Mouse (Mus musculus): ENCODE results near the gene Lhpp. TPM values are rescaled to one million over a fixed set of nuclear protein-coding genes. Genes with fewer than 3 reads are reported as not detected.

Gene Lhpp
- total and polyA plus RNA-seq, 2 experiments from 2014 or later, result 42.5 to 53.3 TPM

DNA sequence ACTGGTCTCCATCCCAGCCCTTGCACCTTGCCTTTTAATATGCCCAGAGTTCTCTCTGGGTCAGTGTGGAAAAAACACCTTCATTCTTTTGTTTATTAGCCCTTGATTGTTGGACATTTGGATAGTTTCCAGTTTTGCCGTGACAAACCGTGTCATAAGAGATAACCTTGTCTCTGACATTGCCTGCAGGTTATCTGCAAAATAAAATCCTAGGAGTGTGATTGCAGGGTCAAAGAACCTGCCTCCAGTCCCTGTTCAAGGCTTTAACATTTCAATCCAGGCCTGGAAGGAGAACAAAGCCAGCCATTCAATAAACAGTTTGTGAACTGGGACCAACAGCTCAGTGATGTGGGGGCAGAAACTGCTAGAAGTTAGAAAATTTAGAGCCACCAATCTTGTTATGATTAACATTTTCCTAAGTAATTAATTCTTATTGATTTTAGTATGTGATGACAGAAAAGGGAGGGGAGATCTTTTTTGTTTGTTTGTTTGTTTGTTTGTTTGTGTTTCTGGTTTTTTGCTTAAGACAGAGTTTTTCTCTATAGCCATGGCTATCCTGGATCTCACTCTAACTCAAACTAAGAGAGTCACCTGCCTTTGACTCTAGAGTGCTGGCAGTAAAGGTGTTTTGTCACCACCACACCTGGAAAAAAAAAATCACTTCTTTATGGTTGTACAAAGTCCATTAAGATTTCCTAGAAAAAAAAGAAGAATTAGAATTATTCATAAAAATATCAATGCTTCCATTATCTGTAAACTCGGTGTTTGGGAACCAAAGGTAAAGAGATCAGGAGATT lies 24.5 kb upstream of the Lhpp start:
- DNase-seq (ENCODE audit: low spot score), result no peak
- Histone ChIP-seq H3K4me3 (ENCODE audit: low read length) (no peak overlapping the region), H3K9ac (replicated peaks; ENCODE audit: low read length) (no peak overlapping the region), H3K4me1 (ENCODE audit: insufficient read depth, low read length) (no peaks in the 10 kb centered on the region), H3K9me3 (ENCODE audit: low read length) (no peaks in the 10 kb centered on the region), H3K4me2 (ENCODE audit: low read depth, low read length) (no peak overlapping the region), H3K36me3 (ENCODE audit: insufficient read depth, low read length) (no peaks in the 10 kb centered on the region), H3K27ac (no peak overlapping the region), H3K27me3 (ENCODE audit: insufficient read depth, low read length) (no peaks in the 10 kb centered on the region)
- no peak for ATAC-seq
- WGBS, result 70% methylated on average over 3 of the region's 3 CpGs
- TF ChIP-seq CTCF (IDR thresholded peaks at IDR 0.05; ENCODE audit: low read depth), result no peak

DNA sequence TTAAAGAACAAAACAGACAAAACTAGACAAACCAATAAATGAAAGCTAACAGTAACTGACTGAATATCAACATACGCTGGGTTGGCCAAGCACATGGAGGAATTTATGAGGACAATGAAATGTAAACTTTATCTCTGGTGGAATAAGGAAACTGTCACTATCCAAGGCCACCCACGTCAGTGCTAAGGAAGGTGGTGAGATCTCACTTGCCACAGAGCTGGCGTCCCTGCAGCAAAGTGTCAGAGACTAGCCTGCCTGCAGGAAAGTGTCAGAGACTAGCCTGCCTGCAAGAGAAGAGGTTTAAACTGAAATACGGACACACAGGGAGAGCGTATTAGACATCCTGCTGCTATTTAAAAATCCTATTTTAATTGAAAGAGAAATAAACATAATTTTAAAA lies 23.3 kb upstream of the Lhpp start:
- ATAC-seq (no peak), DNase-seq (ENCODE audit: low spot score) (no peak)
- no peak overlapping the region for H3K4me3 ChIP-seq (ENCODE audit: low read length)
- no peak overlapping the region for H3K9ac ChIP-seq (replicated peaks; ENCODE audit: low read length)
- WGBS, result 73% methylated on average over 5 of the region's 5 CpGs
- no peaks in the 10 kb centered on the region for H3K4me1 ChIP-seq (ENCODE audit: insufficient read depth, low read length)
- no peak overlapping the region for H3K4me2 ChIP-seq (ENCODE audit: low read depth, low read length)
- H3K9me3 ChIP-seq (ENCODE audit: low read length), result no peaks in the 10 kb centered on the region
- TF ChIP-seq CTCF (IDR thresholded peaks at IDR 0.05; ENCODE audit: low read depth), result no peak
- H3K36me3 ChIP-seq (ENCODE audit: insufficient read depth, low read length), result no peaks in the 10 kb centered on the region
- H3K27me3 ChIP-seq (ENCODE audit: insufficient read depth, low read length), result no peaks in the 10 kb centered on the region
- H3K27ac ChIP-seq, result no peak overlapping the region

DNA sequence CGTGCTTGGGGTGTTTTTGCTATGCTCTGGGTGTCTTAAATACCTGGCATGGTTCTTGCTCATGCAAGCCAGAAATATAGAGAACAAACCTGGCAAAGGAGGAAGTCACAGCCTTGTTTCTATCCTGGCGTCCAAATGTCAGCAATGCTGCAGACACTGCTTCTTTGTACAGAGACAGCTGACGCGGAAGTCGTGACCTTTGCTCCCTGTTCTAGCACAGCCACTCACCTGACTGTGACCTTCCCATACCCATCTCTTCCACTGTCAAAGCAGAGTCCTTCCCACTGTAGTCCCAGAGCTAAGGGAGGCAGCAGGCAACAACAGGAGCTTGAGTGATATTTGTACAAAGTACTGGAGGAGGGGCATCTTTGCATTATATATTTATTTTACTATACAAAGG lies 20.8 kb upstream of the Lhpp start:
- Histone ChIP-seq H3K36me3 (ENCODE audit: insufficient read depth, low read length) (no peaks in the 10 kb centered on the region), H3K4me3 (ENCODE audit: low read length) (no peak overlapping the region), H3K27me3 (ENCODE audit: insufficient read depth, low read length) (no peaks in the 10 kb centered on the region), H3K4me1 (ENCODE audit: insufficient read depth, low read length) (no peaks in the 10 kb centered on the region), H3K9ac (replicated peaks; ENCODE audit: low read length) (no peak overlapping the region), H3K4me2 (ENCODE audit: low read depth, low read length) (no peak overlapping the region), H3K9me3 (ENCODE audit: low read length) (no peaks in the 10 kb centered on the region), H3K27ac (no peak overlapping the region)
- ATAC-seq (no peak), DNase-seq (ENCODE audit: low spot score) (no peak)
- 58% methylated on average over 5 of the region's 5 CpGs for WGBS
- no peak for TF ChIP-seq CTCF (IDR thresholded peaks at IDR 0.05; ENCODE audit: low read depth)

DNA sequence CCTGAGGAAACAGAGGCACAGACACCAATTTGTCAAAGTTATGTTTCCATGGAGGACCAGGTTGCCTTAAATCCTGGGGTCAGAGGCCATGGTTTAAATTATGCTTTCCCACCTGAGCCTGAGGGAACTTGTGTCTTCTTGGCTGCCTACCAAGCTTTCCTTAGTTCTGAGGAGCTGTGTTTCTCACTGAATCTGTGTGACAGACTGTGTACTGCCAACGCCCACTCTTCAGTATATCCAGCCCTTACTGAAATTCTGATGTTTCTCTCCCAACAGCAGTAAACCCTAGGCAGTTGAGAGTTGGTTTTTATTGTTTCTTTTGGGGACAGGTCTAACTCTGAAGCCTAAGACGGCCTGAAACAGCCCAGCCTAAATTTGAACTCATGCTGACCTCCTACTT lies 16.7 kb upstream of the Lhpp start:
- no peak for TF ChIP-seq CTCF (IDR thresholded peaks at IDR 0.05; ENCODE audit: low read depth)
- Histone ChIP-seq H3K27ac (no peak overlapping the region), H3K4me2 (ENCODE audit: low read depth, low read length) (no peak overlapping the region), H3K4me3 (ENCODE audit: low read length) (no peak overlapping the region), H3K9me3 (ENCODE audit: low read length) (no peaks in the 10 kb centered on the region), H3K9ac (replicated peaks; ENCODE audit: low read length) (no peak overlapping the region), H3K4me1 (ENCODE audit: insufficient read depth, low read length) (0 out of 2 replicates have a peak, but pooled peaks cover 5% of the 10 kb centered on the region), H3K36me3 (ENCODE audit: insufficient read depth, low read length) (no peaks in the 10 kb centered on the region), H3K27me3 (ENCODE audit: insufficient read depth, low read length) (peaks cover 25% of the 10 kb centered on the region)
- WGBS, result 78% methylated on average over 2 of the region's 2 CpGs
- ATAC-seq (no peak), DNase-seq (ENCODE audit: low spot score) (no peak)

DNA sequence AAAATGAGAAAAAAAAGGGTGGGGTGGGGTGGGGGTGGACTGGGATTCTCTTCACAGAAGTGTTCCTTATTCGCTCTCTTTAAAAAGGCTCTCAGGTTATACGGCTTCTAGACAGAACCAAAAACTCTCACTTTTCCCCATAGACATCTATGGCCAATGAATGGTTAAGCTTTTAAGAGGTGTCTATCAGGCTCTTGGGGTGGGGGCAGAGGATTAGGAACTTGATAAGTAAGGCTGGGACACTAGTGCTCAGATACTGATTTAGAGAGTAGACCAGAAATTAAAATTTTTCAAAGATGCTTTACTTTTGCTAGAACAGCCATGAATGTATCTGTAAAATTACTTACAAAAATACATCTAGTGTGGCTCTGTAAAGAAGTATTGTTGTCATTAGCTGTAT lies 16.1 kb upstream of the Lhpp start:
- Histone ChIP-seq H3K9me3 (ENCODE audit: low read length) (no peaks in the 10 kb centered on the region), H3K27me3 (ENCODE audit: insufficient read depth, low read length) (peaks cover 31% of the 10 kb centered on the region), H3K4me2 (ENCODE audit: low read depth, low read length) (no peak overlapping the region), H3K4me1 (ENCODE audit: insufficient read depth, low read length) (peaks cover 9% of the 10 kb centered on the region; the same call in 1 of the 2 replicates), H3K27ac (no peak overlapping the region), H3K9ac (replicated peaks; ENCODE audit: low read length) (no peak overlapping the region), H3K36me3 (ENCODE audit: insufficient read depth, low read length) (no peaks in the 10 kb centered on the region), H3K4me3 (ENCODE audit: low read length) (no peak overlapping the region)
- DNase-seq (ENCODE audit: low spot score) (no peak), ATAC-seq (no peak)
- 98% methylated on average over 2 of the region's 2 CpGs for WGBS
- no peak for TF ChIP-seq CTCF (IDR thresholded peaks at IDR 0.05; ENCODE audit: low read depth)

DNA sequence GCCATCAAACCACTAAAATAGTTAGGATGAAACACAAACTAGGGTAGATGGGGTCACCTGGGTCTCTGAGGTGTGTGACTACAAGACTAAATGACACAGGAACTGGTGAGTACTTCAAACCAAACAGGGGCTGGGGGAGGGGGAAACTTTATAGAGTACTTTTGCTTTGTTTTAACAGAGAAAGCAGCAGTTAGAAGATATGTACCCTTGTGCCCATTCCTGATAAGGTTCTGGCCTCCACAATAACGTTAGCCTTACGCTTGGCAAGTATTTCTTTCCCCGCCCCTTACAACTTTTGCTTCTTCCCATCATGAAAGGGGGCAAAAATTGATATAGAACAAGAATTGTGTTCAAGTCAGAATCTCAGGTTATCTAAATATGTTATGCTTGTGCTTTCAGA lies 14.7 kb upstream of the Lhpp start:
- ATAC-seq, result no peak
- H3K27me3 ChIP-seq (ENCODE audit: insufficient read depth, low read length), result peaks cover 41% of the 10 kb centered on the region
- H3K4me3 ChIP-seq (ENCODE audit: low read length), result no peak overlapping the region
- no peak for DNase-seq (ENCODE audit: low spot score)
- H3K4me2 ChIP-seq (ENCODE audit: low read depth, low read length), result no peak overlapping the region
- no peaks in the 10 kb centered on the region for H3K36me3 ChIP-seq (ENCODE audit: insufficient read depth, low read length)
- H3K27ac ChIP-seq, result no peak overlapping the region
- peaks cover 17% of the 10 kb centered on the region; the same call in 1 of the 2 replicates for H3K4me1 ChIP-seq (ENCODE audit: insufficient read depth, low read length)
- no peak overlapping the region for H3K9ac ChIP-seq (replicated peaks; ENCODE audit: low read length)
- 89% methylated on average over 3 of the region's 3 CpGs for WGBS
- H3K9me3 ChIP-seq (ENCODE audit: low read length), result no peaks in the 10 kb centered on the region
- no peak for TF ChIP-seq CTCF (IDR thresholded peaks at IDR 0.05; ENCODE audit: low read depth)

Measured in hindbrain, postnatal 0 days (tissue).